Mouse (Mus musculus): ENCODE measurements around the gene Gm9747.

Gm9747 gene

DNA sequence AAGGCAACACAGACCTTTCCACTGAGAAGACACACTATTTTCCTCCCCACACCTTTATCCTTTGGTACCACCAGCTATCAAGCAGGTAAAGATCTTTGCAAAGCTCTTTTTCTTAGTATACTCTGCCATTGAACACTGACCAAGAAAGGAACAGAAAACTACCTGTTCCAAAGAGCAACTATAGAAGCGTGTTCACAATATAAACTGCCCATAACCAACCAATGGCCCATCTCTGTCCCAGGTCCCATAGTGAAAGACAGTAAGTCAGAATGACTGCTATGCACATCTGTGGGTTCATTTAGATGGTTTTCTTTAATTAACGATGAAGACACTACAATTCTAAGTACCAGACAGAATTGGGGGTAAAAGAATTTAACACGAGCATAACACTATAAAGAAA, at the start of gene Gm9747:
Gene Gm9747 (plus strand): TSS at position 301 of the 400 bp plus-strand sequence.
- no peak for DNase-seq (ENCODE audit: low read depth, low spot score)

DNA sequence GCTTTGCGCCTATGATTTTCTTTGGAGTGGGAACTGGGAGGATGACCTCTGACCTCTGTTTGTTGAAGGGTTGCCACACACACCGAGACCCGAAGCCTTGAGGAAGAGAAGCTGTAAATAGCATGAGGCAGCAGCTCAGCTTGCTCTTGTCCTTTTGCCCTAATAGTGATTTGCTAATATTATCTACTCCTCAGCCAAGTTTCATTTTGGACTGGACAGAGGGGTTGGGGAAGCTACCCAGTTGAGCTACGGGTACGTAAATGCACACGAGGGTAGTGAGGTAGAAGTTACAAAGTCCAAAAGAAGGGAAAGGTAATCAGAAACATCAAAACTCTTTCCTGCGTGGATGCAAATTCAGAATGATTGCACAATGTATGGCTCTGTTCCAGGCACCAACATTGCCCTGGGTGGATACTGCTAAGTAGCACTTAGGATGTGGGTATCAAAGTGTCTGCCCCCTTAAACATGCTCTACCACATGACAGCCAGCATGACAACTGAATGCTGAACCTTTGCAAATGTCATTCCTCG, 48.9 kb upstream of the Gm9747 start:
- DNase-seq (ENCODE audit: low read depth, low spot score), result no peak

DNA sequence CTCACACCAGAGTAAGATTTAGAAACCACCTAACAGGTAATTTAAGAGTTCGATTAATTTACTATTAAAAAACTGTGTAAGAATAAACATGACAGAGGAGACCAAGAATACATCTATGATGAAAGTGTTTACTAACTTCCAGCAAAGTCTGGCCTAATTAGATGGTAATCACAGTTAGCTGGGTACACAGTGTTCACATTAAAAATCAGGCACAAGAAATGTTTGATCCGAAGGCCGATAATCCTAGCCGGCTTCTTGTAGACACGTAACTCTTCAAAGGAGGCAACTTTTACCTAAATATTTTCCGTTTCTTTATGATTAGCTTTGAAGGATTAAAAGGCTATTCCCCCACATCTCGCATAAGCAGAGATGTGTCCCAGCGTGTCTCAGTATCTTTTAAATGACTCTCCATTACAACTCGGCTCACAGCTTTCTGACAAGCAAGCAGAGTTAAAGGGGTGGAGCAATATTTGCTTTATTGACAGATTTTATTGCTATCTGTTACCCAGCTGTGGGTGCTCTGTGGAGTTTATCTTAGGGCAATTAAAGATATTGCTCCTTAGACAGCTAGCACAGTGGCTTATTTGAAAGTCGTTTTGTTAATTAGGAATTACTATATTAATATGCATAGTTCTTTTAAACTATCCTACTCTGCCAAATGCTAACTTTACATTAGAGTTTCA, 44.2 kb upstream of the Gm9747 start:
- no peak for DNase-seq (ENCODE audit: low read depth, low spot score)

DNA sequence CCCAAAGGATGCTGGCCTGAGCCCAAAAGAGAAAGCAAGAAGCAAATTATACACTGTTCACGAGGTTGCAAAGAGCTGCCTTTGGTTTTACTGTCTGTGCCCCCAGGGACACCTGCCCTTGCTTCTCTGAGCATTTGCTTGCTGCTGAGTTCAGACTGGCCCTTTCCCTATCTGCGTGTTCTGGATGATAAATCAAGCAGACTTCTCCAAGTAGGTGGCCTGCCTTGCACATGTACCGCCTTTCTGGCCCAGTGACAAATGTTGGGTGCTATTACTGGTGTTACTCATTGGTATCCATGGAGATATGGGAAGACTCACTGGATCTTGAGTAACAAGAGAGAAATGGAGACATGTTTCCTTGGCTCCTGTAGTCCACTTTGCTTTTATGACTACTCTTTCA, 43.4 kb upstream of the Gm9747 start:
- DNase-seq (ENCODE audit: low read depth, low spot score), result no peak

DNA sequence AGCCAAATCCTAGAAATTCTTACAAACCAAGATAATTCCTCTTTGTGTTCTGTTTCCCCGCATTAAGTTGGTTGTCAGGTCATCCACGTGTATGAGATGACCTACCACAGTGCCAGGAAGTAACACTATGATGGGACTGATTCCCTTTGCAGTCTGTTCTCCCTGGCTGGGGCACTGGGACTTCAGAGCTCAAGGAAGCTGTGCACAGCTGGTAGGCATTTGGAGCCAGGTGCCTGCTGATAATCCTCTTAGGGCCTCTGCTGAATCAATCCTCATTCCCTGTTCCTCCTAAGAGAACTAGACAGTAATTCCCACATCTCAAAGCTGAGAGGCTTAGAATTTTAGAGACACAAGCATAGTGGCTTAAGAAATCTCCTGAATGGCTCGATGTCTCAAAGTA, 41.3 kb upstream of the Gm9747 start:
- no peak for DNase-seq (ENCODE audit: low read depth, low spot score)

DNA sequence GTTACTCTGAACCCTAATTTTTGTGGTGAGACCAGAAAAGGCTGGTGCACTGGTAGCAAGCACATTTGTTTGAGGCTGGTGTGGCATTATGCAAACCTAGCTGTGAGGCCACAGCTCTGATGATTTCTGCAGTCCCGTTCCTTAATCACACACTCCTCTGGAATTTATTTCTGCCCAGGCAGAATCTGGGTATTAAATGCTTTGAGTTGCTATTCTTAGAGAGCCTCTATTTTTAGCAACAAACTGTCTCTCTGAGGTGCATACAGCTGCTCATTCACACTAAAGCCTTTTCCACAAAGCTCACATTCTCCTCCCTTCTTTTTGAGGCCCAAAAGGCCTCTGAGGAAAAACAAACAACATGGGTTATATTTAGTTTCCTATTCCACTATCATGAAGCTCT, 33.0 kb upstream of the Gm9747 start:
- no peak for DNase-seq (ENCODE audit: low read depth, low spot score)

DNA sequence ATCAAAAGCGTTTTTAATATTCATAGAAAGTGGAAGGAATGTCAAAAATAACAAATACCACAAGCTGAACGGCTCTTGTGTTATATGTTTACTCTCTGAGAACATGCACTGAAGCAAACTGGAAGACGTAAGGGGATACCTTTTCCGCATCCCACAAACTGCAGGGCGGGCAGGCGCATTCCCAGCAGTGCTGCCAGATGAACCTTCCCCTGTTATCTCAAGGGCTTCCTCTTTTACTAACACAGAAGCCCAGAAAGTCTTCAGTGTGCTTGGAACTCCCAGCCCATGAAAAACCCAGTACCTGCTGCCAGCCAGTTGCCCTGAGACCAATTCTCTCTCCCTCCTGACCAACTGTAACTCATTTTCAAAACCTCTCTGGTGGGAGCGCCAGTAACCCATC, 32.3 kb upstream of the Gm9747 start:
- DNase-seq (ENCODE audit: low read depth, low spot score), result no peak

DNA sequence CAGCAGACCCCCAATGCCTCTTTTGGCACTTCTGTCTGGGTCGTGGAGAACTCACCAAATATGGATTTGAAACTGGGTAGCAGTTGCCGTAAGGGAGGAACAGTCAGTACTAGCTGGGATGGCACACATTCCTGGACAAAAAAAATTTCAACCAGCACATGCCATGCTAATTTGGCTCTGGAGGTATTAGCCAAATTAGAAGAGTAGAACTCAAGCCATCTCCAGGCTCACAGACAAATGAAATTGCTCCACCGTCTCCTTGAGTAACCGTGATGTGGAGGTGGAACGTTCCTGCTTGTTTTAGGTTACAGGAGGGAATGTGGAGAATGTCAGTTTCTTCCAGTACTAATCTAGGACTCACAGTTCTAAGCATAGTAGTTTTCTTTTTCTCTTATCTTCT, 25.4 kb upstream of the Gm9747 start:
- DNase-seq (ENCODE audit: low read depth, low spot score), result no peak

DNA sequence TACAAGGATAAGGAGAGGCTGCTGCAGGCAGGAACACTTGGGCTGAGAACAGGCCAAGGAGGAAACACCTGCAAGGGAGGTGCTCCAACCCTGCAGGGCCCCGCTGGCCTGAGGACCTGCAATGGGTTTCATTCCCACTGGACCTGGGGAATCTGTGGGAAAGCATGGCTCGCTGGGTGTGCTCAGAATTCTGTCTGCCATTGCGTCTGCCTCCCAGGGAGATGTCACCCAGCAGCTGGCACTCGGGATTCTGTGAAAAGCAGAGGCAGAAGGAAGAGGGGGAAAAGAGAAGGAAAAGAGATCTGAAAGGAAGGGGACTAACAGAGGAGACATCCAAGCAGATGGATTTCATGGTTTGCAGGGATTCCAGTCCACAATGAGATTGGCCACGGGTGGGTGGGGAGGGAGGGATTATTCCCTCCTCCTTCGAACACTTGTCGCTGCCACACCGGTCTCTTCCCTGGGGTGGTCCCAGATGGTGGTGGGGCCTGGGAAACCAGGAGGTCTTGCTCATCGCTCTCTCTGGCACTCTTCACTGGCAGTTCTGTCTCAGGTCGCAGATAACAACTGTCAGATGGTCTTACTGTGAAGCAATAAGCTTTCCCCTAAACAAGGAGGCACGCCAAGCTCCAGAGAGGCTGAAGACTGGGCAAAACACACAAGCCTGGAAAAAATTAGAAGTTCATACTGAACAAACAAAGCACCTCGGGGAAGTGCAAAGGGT, 12.1 kb upstream of the Gm9747 start:
- DNase-seq (ENCODE audit: low read depth, low spot score), result no peak

DNA sequence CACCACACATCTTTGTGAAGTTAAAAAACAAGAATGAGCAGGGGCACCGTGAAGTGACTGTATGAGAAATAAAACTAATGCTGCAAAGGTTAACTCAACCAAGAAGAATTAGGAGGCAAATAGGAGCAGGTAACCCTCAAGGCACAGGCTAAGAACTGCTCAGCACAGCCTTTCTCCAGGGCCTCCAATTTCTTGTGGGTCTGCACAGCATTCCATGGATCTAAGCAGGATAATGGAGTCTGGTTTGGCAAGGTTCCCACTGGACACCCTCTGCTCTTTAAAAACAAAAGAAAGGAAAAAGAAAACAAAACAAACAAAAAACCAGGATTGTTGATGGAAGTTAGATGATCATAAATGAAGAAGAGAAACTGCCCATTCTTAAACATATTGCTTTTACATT, 11.4 kb upstream of the Gm9747 start:
- no peak for DNase-seq (ENCODE audit: low read depth, low spot score)

DNA sequence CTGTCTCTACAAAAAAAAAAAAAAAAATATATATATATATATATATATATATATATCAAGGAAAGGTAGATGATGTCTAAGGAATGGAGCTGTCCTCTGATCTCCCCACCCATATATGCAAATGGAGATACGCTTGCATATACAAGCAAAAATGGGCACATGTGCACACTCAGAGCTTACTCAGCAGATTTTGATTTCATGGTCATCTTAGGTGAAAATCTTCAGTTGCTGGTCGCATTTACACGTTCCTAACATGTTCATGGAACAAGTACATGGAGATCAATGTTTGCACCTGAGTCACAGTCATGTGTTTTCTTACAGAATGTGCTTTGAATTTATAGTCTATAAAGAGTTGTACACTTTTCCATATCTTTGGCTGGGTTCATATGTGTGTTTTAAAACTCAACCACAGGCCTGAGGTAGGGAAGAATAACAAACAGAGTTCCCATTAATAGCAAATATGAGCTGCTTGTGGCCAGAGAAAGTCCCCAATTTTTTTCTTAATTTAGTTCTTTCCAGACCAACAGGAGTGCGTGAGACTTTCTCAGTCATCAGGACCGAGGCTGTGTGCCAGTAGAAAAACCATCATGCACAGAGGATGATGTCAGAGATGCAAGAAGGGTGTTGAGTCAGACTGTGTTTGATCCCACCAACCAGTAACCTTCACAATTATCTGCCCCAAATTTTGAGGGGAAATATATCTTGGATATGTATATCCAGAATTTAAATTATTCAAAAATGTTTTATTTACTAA, 9.7 kb upstream of the Gm9747 start:
- no peak for DNase-seq (ENCODE audit: low read depth, low spot score)

DNA sequence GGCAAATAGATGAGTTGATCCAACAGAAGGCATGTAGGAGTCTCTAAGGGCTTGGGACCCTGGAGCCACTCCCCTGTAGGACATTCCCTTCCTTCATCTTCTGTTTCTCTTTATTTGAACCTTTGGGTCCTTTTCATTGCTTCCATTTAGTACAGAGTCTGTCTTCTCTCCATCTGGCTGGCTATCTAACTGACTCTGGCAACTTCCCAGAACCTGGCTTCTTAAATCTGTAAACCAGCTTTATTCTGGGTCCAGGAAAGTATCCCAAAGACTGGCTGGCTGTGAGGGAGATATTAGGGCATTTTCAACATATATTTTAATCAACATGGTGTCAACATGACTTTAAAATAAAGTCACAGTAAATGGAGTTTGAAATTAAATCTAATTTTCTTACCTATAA, 4.1 kb upstream of the Gm9747 start:
- DNase-seq (ENCODE audit: low read depth, low spot score), result no peak

DNA sequence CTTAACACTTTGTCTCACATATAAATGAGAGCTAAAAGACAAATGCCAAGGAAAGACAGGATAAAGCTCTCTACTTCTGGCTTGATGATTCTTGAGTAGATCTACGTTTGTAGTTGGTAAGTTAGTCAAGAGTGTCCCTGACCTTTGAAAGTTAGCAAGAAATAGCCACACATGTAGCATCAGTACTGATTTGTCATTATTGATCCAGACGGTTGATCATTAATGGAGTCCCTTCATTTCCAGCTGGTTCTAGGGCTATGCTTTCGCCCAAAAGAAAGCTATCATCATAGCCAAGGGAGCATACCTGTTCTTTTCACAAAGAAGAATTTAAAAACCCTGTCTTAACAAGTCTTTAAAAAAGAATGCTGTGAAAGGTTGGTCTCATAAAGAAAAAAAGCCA, 1.7 kb downstream of the Gm9747 start:
- no peak for DNase-seq (ENCODE audit: low read depth, low spot score)

DNA sequence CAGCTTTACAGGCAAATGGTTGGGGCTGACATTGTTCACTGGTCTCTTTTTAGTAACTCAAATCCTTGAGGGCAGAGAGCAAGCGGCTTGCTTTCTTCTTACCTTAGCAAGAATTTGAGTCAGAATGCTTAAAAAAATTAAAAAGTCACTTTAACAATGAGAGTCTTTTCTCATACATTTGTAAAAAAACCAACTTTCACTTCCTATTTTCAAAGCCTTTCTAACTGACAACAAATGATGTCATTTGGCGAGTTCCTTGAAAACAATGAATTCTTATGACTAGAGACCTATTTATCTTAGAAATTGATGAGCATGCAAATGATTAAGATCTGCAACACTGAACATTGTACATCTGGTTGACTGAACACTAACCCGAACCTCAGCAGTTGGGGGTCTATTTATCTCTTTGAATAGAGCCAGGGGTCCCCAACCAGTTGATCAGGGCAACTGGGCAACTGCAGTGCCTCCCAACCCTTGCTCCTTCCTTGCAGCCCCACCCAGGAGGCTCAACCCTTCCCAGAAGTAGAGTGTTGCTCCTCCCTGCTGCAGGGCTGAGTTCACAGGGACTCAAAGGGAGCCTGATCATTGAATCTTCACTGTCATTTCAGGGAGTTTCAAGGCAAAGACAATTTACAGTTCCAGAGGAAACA, 2.7 kb downstream of the Gm9747 start:
- no peak for DNase-seq (ENCODE audit: low read depth, low spot score)

DNA sequence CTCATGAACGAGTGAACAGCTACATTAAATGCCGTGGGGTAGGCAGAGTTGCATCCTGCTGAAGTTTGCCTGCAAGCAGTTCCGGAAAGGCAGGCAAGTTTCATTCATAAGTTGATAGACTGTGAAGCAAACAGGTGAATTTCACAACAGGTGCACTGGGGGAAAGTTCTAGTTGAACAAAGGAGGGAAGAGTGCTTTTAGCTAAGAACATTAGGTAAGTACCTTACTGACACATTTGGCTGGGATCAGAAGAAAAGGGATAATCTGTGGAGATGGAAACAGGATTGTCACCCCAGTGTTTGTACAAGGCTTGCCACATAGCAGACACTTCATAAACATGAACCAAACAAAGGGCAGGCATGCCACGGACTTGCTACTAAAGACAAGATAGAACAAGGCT, 5.3 kb downstream of the Gm9747 start:
- no peak for DNase-seq (ENCODE audit: low read depth, low spot score)

DNA sequence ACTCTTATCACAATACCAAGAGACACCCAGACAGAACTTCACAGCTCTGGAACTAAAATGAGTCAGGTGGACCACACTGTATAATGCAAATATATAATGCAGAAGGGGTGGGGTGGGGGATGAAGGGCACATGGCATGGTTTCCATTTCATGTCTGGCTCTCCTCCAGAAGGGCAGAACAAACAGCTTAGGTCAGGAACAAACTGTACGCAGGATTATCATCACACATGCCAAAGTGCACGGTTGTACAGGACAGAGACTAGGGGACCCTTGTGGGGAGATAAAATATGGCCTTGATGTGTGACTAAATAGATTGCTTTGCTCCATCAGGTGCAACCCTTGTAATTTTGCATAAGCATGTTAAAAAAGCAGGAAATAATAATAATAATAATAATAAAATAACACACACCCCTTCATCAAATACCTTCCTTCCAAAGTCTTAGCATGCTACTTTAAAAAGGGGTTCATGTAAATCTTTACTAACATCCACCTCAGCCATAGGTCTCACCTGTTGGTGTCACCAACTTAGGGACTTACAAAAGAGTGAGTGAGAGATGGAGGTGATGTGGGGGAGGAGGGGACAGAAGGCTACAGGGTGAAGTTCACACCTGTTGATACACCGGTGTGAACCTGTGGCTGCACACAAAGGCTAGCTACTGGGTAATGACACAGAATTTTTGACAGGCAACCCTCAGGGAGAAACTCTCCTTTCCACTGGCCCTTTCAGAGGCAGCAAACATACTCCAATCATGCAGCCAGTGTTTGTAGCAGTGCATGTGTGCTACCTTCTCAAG, 6.7 kb downstream of the Gm9747 start:
- no peak for DNase-seq (ENCODE audit: low read depth, low spot score)

DNA sequence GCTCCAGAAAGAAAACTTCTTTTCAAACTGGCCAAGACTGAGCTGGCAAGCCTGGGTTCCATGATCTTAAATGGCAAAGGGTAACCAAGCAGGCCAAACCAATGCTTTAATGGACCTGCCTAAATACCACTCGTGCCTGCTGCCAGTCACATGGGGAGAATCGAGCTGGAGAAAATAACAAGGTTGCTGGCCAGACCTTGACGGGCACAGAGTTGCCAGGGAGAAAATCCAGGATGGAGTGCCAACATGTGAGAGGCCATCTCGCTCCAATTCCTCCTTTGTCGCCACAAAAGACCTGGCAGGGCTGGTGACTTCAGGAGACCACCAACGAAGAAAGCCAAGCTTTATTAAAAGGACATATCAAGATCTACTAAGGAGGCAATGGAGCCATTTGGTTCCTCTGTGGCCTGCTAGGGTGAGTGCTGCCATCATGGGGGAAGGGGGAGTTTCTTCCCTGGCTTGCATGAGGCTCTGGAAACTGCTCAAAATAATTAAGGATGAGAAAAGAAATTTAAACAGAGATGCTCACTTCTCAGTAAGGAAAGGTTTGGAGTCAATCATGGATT, 10.4 kb downstream of the Gm9747 start:
- no peak for DNase-seq (ENCODE audit: low read depth, low spot score)

DNA sequence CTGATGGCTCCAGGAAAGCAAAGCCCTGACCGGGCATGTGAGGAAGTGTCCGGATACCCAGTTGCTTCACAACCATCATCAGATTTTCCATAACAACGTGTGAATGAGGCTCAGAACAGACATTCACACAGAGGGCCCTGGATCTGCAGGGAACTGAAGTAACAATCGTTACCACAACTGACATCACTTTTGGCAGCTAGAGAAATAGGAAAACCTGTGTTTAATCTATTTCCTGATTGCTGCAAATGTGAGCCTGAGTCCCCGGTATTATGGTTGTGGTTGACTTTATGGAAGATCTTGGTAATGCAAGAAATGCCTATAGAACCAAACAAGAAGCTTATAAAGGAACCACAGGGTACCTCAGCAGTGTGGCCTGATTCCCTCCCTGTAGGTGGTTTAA, 12.1 kb downstream of the Gm9747 start:
- no peak for DNase-seq (ENCODE audit: low read depth, low spot score)

DNA sequence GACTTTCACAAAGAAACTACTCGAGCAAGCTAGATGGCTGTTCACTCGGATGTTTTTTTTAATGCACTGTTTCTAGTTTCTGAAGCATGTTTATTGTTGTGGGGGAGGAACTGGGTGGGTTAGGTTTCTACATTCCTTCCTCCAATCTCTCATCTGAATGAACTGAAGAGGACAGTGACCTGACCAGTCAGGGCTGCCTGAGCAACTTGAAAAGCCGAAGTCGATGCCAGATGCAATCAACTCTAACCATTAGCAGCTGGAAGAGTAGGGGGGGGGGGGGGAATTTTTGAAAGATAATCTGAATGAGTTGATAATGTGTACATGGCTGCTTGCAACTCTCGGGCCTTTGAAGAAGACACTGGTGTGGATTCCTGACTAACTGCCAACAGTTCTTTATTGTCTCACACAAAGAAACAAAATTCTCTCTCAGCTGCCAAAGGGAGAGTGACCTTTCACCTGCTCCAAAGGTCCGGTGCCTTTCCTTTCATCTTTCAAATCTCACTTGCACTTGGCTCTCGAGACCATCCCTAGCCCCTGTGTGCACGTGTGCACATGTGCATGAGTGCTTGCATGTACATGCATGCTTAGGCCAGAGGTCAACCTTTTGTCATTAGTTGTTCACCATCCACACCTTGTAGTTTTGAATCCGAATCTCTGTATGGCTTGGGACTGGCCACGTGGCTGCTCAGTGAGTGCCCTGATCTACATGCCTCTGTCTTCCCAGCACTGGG, 14.5 kb downstream of the Gm9747 start:
- no peak for DNase-seq (ENCODE audit: low read depth, low spot score)

DNA sequence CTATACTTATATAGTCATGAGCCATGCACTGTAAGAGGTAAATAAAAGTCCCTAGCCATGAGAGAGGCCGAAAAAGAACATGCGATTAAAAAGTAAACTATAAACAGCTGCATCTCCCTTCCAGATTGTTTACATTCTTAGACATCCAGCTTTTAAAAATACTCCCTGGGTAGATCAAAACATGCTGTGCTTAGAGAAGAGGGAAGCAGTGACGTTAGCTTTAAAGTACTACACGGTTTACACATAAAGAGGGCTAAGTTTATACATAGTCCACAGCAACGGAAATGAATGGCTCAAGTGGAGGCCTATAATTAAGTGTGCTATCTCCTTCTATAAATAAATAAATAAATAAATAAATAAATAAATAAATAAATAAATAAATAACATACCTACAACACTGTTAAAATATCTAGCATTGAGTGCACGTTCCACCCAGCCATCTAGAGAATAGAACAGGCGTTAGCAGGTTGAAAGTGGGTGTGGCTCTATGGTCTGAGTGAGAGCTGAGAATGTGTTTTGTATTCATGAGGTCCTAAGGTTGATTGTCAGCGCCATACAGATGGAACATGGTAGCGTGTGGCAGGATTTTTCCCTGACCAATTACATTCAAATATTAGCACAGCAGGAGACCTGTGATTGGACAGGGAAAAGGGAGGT, 21.0 kb downstream of the Gm9747 start:
- DNase-seq (ENCODE audit: low read depth, low spot score), result no peak
